Mouse (Mus musculus) lung, embryonic 16.5 days (tissue): ENCODE measurements around the gene Wif1. TPM values are rescaled to one million over a fixed set of nuclear protein-coding genes. Genes with fewer than 3 reads are reported as not detected.
A peak's percentile ranks its signal among the peaks of the same experiment; 100 is the strongest.

ENCODE experiments used
- ATAC-seq: fragments of 200-750 bp; cut with Nextera tagmentation; 2 replicates; pipeline ENCODE4 v1.8.0; 2017; ENCODE audit warnings: low read depth, mild to moderate bottlenecking, moderate library complexity
- H3K27ac ChIP-seq: fragments of 300-500 bp; sonication (generic); 2 replicates; pipeline ENCODE4 v1.5.1; 2014; ENCODE audit warnings: mild to moderate bottlenecking, control low read depth, low read length
- H3K27me3 ChIP-seq: fragments of 300-500 bp; sonication (generic); 2 replicates; pipeline ENCODE4 v1.6.1; 2014; ENCODE audit warnings: low read depth, low read length, mixed read lengths; ENCODE audit not compliant: control insufficient read depth, insufficient read depth
- H3K36me3 ChIP-seq: fragments of 300-500 bp; sonication (generic); 2 replicates; pipeline ENCODE4 v1.6.1; 2014; ENCODE audit warnings: low read length; ENCODE audit not compliant: control insufficient read depth, insufficient read depth
- H3K4me1 ChIP-seq: fragments of 300-500 bp; sonication (generic); replicated peaks from 2 replicates; pipeline ENCODE4 v1.6.1; 2014; ENCODE audit warnings: low read length, mixed read lengths; ENCODE audit not compliant: control insufficient read depth, insufficient read depth
- H3K4me2 ChIP-seq: fragments of 300-500 bp; sonication (generic); 2 replicates; pipeline ENCODE4 v1.6.1; 2014; ENCODE audit warnings: low read depth, low read length, control low read depth
- H3K4me3 ChIP-seq: fragments of 300-500 bp; sonication (generic); 2 replicates; pipeline ENCODE4 v1.5.1; 2014; ENCODE audit warnings: mild to moderate bottlenecking, low read length, control low read depth
- H3K9ac ChIP-seq: fragments of 300-500 bp; sonication (generic); 2 replicates; pipeline ENCODE4 v1.6.1; 2014; ENCODE audit warnings: low read length, control low read depth
- H3K9me3 ChIP-seq: fragments of 300-500 bp; sonication (generic); 2 replicates; pipeline ENCODE4 v1.6.1; 2016; ENCODE audit warnings: low read length; ENCODE audit not compliant: control insufficient read depth
- WGBS: fragments of 180-500 bp; shearing (Covaris S2); extraction: QIAGEN DNeasy Blood & Tissue Kit; methylation state at CpG from one replicate; pipeline ENCODE4 v1.1.7; 2014; 5-methylcytosine and 5-hydroxymethylcytosine counted together
- polyA plus RNA-seq: library from polyadenylated mRNA; unstranded; fragments of >200 nt; fragmentation: Nextera tagmentation; extraction: Ambion mirVana; gene quantifications from 2 replicates; pipeline ENCODE4 v1.2.1, GENCODE M21; 2015

Wif1 gene
- polyA plus RNA-seq, 1 experiment from 2014 or later: 22.7 TPM

- WGBS: 78% methylated on average over 4 of the region's 4 CpGs
- H3K27me3 ChIP-seq: peaks cover 8% of the 10 kb centered on the region
Measured at GRCm38 (mm10) chr10:121038556-121039284, 5.0 kb downstream of the Wif1 start.

GRCm38 (mm10) chr10:121040911-121041310, 7.2 kb downstream of the Wif1 start:
- Histone ChIP-seq H3K27me3 (peaks cover 4% of the 10 kb centered on the region), H3K9ac (no peak overlapping the region), H3K4me2 (no peak overlapping the region), H3K4me3 (no peak overlapping the region), H3K9me3 (no peaks in the 10 kb centered on the region), H3K27ac (no peak overlapping the region), H3K4me1 (peaks cover 2% of the 10 kb centered on the region; the same call in 1 of the 2 replicates), H3K36me3 (no peaks in the 10 kb centered on the region)
- 58% methylated on average over 14 of the region's 14 CpGs for WGBS
- no peak for ATAC-seq

More at GRCm38 (mm10) chr10:121038556-121039284, 5.0 kb downstream of the Wif1 start:
- no peaks in the 10 kb centered on the region for H3K36me3 ChIP-seq
- no peak overlapping the region for H3K9ac ChIP-seq
- no peak overlapping the region for H3K27ac ChIP-seq
- H3K4me1 ChIP-seq: peaks cover 9% of the 10 kb centered on the region
- no peak overlapping the region for H3K4me3 ChIP-seq
- H3K4me2 ChIP-seq: no peak overlapping the region
- ATAC-seq: no peak
- H3K9me3 ChIP-seq: no peaks in the 10 kb centered on the region

GRCm38 (mm10) chr10:121047440-121047839, 13.7 kb downstream of the Wif1 start:
- Histone ChIP-seq H3K9me3 (no peaks in the 10 kb centered on the region), H3K27ac (no peak overlapping the region), H3K9ac (no peak overlapping the region), H3K4me3 (no peak overlapping the region), H3K4me1 (no peaks in the 10 kb centered on the region), H3K4me2 (no peak overlapping the region), H3K36me3 (no peaks in the 10 kb centered on the region), H3K27me3 (no peaks in the 10 kb centered on the region)
- 72% methylated on average over 10 of the region's 10 CpGs for WGBS
- no peak for ATAC-seq

- ATAC-seq: no peak
- H3K27me3 ChIP-seq: no peaks in the 10 kb centered on the region
- no peaks in the 10 kb centered on the region for H3K36me3 ChIP-seq
- H3K27ac ChIP-seq: no peak overlapping the region
- WGBS: 78% methylated on average over 6 of the region's 6 CpGs
- H3K9ac ChIP-seq: no peak overlapping the region
- no peak overlapping the region for H3K4me3 ChIP-seq
- H3K4me2 ChIP-seq: no peak overlapping the region
- H3K4me1 ChIP-seq: peaks cover 26% of the 10 kb centered on the region
- no peaks in the 10 kb centered on the region for H3K9me3 ChIP-seq
Measured at GRCm38 (mm10) chr10:121052076-121052475, 18.3 kb downstream of the Wif1 start.

GRCm38 (mm10) chr10:121055452-121056188, 21.9 kb downstream of the Wif1 start:
- H3K4me3 ChIP-seq: no peak overlapping the region
- no peaks in the 10 kb centered on the region for H3K9me3 ChIP-seq
- H3K27ac ChIP-seq: peak overlapping the region; percentile 68
- ATAC-seq: peak; percentile 95
- peaks cover 31% of the 10 kb centered on the region for H3K4me1 ChIP-seq
- H3K4me2 ChIP-seq: peak overlapping the region; percentile 31
- H3K9ac ChIP-seq: no peak overlapping the region
- WGBS: 9% methylated on average over 13 of the region's 13 CpGs
- no peaks in the 10 kb centered on the region for H3K36me3 ChIP-seq
- no peaks in the 10 kb centered on the region for H3K27me3 ChIP-seq

- Histone ChIP-seq H3K27ac (no peak overlapping the region), H3K4me2 (no peak overlapping the region), H3K36me3 (no peaks in the 10 kb centered on the region), H3K27me3 (no peaks in the 10 kb centered on the region), H3K9ac (no peak overlapping the region), H3K9me3 (no peaks in the 10 kb centered on the region), H3K4me1 (peaks cover 31% of the 10 kb centered on the region), H3K4me3 (no peak overlapping the region)
- ATAC-seq: peak; percentile 8; the same call in 1 of the 2 replicates
- WGBS: 51% methylated on average over 6 of the region's 6 CpGs
Measured at GRCm38 (mm10) chr10:121056823-121057222, 23.1 kb downstream of the Wif1 start.

GRCm38 (mm10) chr10:121059043-121060003, 25.6 kb downstream of the Wif1 start:
- Histone ChIP-seq H3K4me2 (no peak overlapping the region), H3K9ac (no peak overlapping the region), H3K4me3 (no peak overlapping the region), H3K4me1 (peaks cover 31% of the 10 kb centered on the region), H3K9me3 (no peaks in the 10 kb centered on the region), H3K27me3 (no peaks in the 10 kb centered on the region), H3K27ac (no peak overlapping the region), H3K36me3 (no peaks in the 10 kb centered on the region)
- WGBS: 66% methylated on average over 23 of the region's 23 CpGs
- no peak for ATAC-seq

GRCm38 (mm10) chr10:121061336-121061835, 27.6 kb downstream of the Wif1 start:
- H3K27ac ChIP-seq: no peak overlapping the region
- H3K36me3 ChIP-seq: no peaks in the 10 kb centered on the region
- WGBS: 76% methylated on average over 5 of the region's 5 CpGs
- H3K9ac ChIP-seq: no peak overlapping the region
- no peak overlapping the region for H3K4me3 ChIP-seq
- no peaks in the 10 kb centered on the region for H3K9me3 ChIP-seq
- peaks cover 11% of the 10 kb centered on the region for H3K4me1 ChIP-seq
- no peak overlapping the region for H3K4me2 ChIP-seq
- ATAC-seq: no peak
- H3K27me3 ChIP-seq: no peaks in the 10 kb centered on the region
